Mouse (Mus musculus) olfactory bulb, adult 2 months (tissue): ENCODE measurements around the gene Fkrp. TPM values are rescaled to one million over a fixed set of nuclear protein-coding genes. Genes with fewer than 3 reads are reported as not detected.

Experiments
- H3K27ac ChIP-seq: fragments of 200-500 bp; 2 replicates; pipeline ENCODE4 v1.5.1; 2012; ENCODE audit warnings: low read depth, low read length; ENCODE audit not compliant: insufficient read depth
- H3K4me1 ChIP-seq: fragments of 200-500 bp; 2 replicates; pipeline ENCODE4 v1.6.1; 2012; ENCODE audit warnings: low read length; ENCODE audit not compliant: control insufficient read depth, insufficient read depth
- H3K4me3 ChIP-seq: fragments of 200-500 bp; 2 replicates; pipeline ENCODE4 v1.5.1; 2012; ENCODE audit warnings: mild to moderate bottlenecking, low read depth, low read length, moderate library complexity; ENCODE audit not compliant: insufficient read depth
- CTCF ChIP-seq: fragments of 200-500 bp; IDR thresholded peaks from 2 replicates; pipeline ENCODE4 v1.5.1; 2012; ENCODE audit warnings: low read depth, mild to moderate bottlenecking, low read length, moderate library complexity; ENCODE audit not compliant: insufficient read depth
- POLR2A ChIP-seq: fragments of 200-500 bp; IDR thresholded peaks from 2 replicates; pipeline ENCODE4 v1.6.1; 2012; ENCODE audit warnings: mild to moderate bottlenecking, low read depth, low read length, moderate library complexity; ENCODE audit not compliant: insufficient read depth
- WGBS: fragments of 180-500 bp; shearing (Covaris S2); methylation state at CpG from one replicate; pipeline ENCODE4 v1.1.7; 2018; 5-methylcytosine and 5-hydroxymethylcytosine counted together
- polyA plus RNA-seq: library from polyadenylated mRNA; stranded (reverse); fragments of >200 nt; gene quantifications from 2 replicates; pipeline ENCODE4 v1.2.4, GENCODE M21; 2012; ENCODE audit warnings: low replicate concordance; ENCODE audit not compliant: missing spikeins, insufficient read depth, insufficient read length

Gene Fkrp
- polyA plus RNA-seq, 1 experiment = not detected

DNA sequence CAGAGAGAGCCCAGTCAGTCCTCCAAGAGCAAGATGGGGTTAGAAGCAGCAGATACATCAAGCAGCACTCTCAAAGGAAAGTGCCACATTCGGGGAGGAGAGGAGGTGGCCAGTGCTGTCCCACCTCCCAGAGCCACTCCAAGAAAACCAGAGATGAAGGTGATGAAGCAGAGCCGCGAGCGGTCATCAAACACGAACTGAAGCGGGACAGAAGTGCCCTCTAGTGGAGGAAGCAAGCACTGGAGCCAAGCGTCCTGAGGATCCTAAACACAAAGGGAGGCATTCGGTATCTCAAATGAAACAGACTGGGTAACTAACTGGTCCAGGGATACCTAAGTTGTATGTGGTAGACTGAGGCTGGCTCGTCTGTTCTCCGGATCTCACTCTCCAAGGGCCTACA is 6.8 kb downstream of the Fkrp start:
- Histone ChIP-seq H3K27ac (no peak overlapping the region), H3K4me1 (peaks cover 21% of the 10 kb centered on the region), H3K4me3 (no peak overlapping the region)
- TF ChIP-seq POLR2A = no peak; the same call in 1 of the 2 replicates
- TF ChIP-seq CTCF = peak; percentile 77
- WGBS = 22% methylated on average over 10 of the region's 10 CpGs

DNA sequence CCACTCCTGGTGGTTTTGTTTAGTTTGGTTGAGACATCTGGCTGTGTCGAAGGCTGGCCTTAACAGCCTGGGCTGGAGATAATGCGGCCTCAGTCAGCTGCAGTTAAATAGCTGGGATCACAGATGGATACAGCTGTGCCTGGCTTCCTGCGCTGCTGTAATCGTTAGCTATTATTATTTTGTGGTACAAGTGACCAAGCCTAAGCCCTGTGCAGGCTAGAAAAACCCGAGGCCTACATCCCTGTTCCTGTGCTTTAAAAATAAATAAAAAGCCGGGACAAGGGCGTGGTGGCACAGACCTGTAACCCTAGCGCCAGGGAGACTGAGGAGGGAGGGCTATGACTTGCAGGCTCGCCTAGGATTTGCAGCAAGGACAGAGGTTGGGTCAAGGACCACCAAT is 7.9 kb downstream of the Fkrp start:
- TF ChIP-seq CTCF (no peak), POLR2A (no peak)
- Histone ChIP-seq H3K4me3 (no peak overlapping the region), H3K27ac (no peak overlapping the region), H3K4me1 (peaks cover 21% of the 10 kb centered on the region)
- WGBS = 77% methylated on average over 9 of the region's 9 CpGs

DNA sequence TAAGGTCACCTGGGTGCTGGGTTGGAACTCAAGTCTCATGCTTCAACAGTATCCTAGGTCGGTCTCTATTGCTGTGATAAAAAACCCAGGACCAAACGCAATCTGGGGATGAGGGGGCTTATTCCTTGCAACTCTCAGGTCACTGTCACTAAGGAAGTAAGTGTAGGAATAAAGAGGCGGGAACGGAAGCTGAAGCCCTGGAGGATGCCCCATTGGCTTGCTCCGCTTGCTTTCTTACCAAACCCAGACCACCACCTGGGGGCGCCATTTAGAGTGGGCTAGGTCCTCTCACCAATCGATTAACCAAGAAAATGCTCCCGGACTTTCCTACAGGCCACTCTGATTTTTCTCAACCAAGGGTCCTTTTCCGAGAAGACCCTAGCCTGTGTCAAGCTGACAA is 8.6 kb downstream of the Fkrp start:
- TF ChIP-seq POLR2A = no peak
- TF ChIP-seq CTCF = no peak
- Histone ChIP-seq H3K4me3 (no peak overlapping the region), H3K4me1 (peaks cover 21% of the 10 kb centered on the region), H3K27ac (no peak overlapping the region)
- 90% methylated on average over 9 of the region's 9 CpGs for WGBS

DNA sequence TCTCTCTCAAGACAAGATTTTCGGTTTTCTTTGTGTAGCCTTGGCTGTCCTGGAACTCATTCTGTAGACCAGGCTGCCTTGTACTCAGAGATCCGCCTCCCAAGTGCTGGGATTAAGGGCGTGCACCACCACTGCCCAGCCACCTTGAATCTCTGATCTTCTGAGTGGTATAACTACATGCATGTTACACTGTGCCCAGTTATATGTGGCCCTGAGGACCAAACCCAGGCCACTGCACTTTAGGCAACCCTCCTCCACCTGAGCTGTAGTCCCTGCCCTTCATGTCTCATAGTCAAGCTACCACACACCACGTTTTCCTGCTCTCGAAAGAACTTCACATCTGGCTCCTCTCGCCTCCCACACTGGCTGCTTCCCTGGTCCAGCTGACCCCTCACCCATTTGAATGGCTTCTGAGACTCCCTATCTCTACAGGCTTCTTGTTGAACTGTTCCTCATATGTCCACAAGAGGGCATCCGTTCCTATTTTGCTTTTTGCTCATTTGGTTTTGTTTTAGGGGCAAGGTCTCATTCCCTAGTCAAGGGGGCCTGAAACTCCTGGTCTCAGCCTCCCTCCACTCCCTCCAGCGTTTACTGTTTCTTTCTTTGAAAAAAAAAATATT is 12.0 kb downstream of the Fkrp start:
- peaks cover 1% of the 10 kb centered on the region for H3K4me1 ChIP-seq
- no peak overlapping the region for H3K27ac ChIP-seq
- 28% methylated on average over 8 of the region's 8 CpGs for WGBS
- no peak overlapping the region for H3K4me3 ChIP-seq
- TF ChIP-seq CTCF (peak; percentile 25; the same call in 1 of the 2 replicates), POLR2A (no peak)

DNA sequence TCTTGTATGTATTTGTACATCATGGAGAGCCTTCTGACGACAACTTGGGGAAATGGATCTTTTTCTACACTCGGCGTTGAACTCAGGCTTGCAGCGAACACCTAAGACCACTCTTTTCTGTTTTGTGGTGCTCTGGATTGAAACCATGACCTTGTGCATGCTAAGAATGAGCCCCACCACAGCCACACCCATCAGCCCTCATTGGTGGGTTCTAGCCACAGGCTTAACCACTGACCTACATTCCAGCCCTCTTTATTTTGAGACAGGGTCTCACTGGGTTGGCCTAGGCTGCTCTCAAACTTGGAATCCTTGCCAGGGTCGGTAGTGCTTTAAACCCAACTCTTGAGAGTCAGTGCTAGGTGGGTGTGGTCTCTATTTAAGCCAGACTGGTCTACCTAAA is 21.6 kb downstream of the Fkrp start:
- TF ChIP-seq CTCF (no peak), POLR2A (no peak)
- no peak overlapping the region for H3K27ac ChIP-seq
- 92% methylated on average over 5 of the region's 5 CpGs for WGBS
- no peak overlapping the region for H3K4me3 ChIP-seq
- peaks cover 2% of the 10 kb centered on the region; the same call in 1 of the 2 replicates for H3K4me1 ChIP-seq

DNA sequence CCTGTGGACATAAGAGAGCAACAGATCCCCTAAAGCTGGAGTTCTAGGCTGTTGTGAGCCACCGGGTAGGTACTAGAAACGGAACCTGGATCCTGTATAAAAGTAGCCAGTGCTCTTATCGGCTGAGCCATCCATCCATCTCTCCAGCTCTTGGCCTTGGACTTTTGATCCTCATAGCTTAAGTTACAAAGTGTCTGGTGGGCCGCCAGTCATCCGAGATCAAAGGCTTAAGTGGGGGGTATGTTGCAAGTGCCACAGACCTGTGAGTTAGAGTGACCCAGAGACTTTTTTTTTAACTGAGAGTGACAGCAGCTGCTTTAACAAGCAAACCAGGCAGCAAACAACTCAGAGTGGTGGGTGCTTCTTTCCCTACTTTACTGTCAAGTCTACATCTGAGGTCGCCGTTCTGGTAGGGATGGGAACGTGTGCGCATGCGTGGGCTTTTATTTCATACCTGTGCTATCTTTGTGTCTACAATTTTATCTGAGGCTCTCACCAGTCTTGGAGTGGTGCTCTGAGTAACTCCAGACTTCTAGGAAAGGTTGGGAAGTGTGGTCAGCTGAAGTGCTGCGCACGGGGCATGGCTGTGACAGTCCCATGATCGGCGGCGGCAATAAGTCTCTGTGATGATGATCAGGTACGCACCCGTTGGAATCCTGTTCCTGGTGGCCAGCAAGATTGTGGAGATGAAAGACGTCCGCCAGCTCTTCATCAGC is 23.4 kb downstream of the Fkrp start:
- Histone ChIP-seq H3K4me3 (no peak overlapping the region), H3K27ac (no peak overlapping the region), H3K4me1 (peaks cover 2% of the 10 kb centered on the region; the same call in 1 of the 2 replicates)
- WGBS = 96% methylated on average over 19 of the region's 19 CpGs
- TF ChIP-seq CTCF = no peak
- TF ChIP-seq POLR2A = no peak

DNA sequence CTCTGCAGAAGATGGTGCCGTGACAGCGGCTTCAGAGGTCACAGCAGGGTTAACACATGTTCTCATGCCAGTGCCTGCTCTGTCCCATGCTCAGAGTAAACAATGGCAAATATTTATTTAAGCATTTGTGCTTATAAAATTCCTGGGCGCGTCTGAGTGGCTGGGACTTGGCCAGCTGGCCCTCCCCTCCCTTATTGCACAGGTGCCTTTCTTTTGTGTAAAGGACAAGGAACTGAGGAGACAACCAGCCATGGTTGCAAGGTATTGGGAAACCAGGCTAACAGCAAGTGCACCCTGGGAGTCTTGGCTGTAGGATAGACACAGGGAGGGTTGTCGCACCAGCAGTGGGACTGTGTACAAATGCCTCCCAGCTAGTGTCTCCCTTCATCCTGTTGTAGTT is 24.2 kb downstream of the Fkrp start:
- H3K27ac ChIP-seq = no peak overlapping the region
- no peak for TF ChIP-seq POLR2A
- no peak for TF ChIP-seq CTCF
- WGBS = 86% methylated on average over 5 of the region's 5 CpGs
- peaks cover 2% of the 10 kb centered on the region; the same call in 1 of the 2 replicates for H3K4me1 ChIP-seq
- no peak overlapping the region for H3K4me3 ChIP-seq

DNA sequence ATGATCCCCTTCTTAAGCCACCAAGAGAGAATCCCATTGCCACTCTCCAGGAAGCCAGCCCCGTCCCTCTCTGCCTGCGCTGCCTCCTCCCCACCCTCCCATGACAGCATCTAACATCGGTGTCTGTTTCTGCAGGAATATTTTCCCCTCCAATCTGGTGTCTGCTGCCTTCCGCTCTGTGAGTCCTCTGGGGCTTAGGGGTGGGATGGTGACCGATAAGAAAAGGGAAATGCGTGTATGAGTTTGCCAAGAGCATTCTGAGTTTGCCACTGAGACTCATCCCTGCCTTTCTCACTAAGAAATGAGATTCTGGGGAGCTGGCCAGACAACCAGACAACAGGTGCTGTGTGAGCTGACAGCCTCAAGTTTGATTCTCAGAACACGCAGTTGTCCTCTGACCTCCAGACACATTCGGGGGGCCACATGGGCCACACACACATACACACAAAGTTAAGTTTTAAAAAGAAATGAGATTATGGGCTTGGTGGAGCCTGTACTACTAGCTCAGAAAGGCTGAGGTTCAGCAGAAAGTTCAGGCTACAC is 30.9 kb downstream of the Fkrp start:
- no peak for TF ChIP-seq POLR2A
- TF ChIP-seq CTCF = no peak
- 86% methylated on average over 8 of the region's 8 CpGs for WGBS
- H3K4me3 ChIP-seq = no peak overlapping the region
- H3K4me1 ChIP-seq = peaks cover 22% of the 10 kb centered on the region
- no peak overlapping the region for H3K27ac ChIP-seq

DNA sequence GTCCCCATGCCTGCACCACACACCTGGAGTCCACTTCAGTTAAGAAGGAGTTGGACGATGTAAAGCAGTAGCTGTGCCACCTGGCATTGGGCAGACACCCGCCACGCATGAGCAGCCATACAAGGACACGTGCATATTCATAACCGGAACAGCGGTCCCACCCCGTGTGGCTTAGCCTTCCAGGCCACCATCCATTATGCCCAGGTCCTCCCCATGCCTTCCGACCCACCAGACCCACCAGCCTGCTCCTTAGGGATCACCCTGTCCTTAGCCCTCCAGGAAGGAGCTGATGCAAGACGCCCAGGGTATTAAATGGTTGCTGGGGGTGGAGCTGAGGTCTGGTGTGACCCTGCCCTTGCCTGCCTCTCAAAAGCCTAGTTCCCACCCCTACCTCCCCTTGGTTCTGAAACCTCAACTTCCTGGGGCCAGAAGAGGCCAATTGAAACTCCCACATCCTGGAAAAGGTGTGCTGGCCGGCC is 32.0 kb downstream of the Fkrp start:
- WGBS = 76% methylated on average over 10 of the region's 10 CpGs
- peaks cover 22% of the 10 kb centered on the region for H3K4me1 ChIP-seq
- no peak overlapping the region for H3K4me3 ChIP-seq
- TF ChIP-seq CTCF (no peak), POLR2A (no peak)
- no peak overlapping the region for H3K27ac ChIP-seq
